Mouse (Mus musculus) ovary, adult 10 weeks (tissue): ENCODE data around the gene Zbtb32. TPM values are rescaled to one million over a fixed set of nuclear protein-coding genes. Genes with fewer than 3 reads are reported as not detected.

Experiments used
- polyA plus RNA-seq: library from polyadenylated mRNA; stranded (reverse); fragments of 350-450 nt; fragmentation: Illumina TruSeq; extraction: RNeasy Lipid Tissue Mini Kit (QIAGEN cat#74804); gene quantifications from one replicate; pipeline ENCODE4 v1.2.3, GENCODE M21; 2014

Gene Zbtb32
- polyA plus RNA-seq: not detected

DNA sequence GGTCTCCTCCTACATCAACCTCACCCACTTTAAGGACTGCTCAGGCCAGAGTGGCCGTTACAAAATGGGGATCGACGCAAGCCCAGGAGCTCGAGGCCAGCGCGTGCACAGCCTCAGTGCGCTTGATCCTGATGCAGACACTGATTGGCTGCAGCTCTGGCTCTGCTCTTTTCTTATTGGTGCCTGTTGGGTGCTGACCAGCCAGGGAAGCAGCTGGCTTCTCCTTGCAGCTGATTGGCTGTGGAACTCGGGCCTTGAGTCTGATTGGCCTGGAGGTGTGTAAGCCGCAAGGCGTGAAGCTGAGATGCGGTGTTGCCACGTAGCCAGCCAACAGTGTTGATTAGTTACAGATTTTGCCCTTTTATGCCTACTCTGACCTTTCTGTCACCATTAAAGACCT is at the start of gene Zbtb32:
Gene Zbtb32 (minus strand): TSS at position 124 of the 400 bp plus-strand sequence.

DNA sequence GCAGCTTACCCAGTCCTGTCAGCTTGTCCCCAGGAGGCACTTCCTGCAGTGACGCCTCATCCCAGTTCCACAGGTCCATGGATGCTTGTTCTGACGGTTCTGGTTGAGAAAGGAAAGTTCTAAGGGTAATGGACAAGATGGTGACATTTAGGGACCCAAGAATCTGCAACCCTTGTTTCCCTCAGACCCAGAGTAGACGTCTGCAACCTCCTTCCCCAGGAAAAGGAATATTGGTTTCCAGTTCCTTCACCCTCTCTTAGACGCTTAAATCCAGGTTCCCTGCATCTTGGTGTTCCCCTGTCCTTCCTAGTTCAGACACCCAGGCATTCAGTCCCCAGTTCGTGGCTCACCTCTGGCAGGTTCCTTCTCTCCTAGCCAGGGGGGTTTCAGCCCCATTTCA is 37.0 kb upstream of the Zbtb32 start, which contains the start of gene Etv2:
Gene Etv2 (minus strand): TSS at position 101 of the 400 bp plus-strand sequence.

DNA sequence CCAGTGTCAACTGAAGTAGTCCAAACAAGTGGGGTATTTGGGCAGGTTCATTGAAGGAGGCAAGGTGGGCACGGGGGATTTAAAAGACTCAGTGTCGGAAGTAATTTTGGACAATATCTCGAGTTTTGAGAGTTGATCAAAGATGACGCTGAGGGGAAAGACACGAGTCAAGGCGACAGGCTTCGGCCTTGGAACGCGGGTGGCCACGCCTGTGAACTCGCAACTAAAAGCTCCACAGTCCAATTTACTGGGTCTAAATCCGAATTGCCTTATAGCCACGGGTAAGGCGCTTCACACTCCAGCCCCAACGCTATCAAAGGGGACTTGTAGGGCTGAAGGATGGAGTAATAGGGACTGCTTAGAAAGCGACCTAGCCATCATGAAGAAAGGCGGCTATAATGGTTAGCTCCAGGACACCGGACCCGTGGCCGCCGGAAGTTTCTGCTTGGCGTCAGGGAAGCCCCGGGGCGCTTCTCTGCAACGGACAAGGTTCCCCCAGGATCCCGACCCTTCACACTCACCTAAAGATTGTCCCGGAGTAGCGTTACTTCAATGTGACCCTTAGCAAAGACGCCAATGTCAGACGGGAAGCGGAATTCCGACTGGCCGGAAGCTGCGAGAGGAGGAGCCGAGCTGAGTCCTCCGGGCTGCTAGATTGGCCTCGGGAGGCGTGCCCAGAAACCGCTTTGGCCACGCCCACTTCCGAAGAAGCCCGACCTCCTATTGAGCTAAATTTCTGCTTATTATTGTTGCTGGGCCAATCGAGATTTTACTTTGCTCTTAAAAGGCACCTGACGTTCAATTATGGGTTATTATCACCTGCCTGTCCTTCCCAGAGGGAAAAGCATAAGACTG is 27.0 kb upstream of the Zbtb32 start, which contains the start of gene Cox6b1:
Gene Cox6b1 (minus strand): TSS at position 622 of the 855 bp plus-strand sequence.

DNA sequence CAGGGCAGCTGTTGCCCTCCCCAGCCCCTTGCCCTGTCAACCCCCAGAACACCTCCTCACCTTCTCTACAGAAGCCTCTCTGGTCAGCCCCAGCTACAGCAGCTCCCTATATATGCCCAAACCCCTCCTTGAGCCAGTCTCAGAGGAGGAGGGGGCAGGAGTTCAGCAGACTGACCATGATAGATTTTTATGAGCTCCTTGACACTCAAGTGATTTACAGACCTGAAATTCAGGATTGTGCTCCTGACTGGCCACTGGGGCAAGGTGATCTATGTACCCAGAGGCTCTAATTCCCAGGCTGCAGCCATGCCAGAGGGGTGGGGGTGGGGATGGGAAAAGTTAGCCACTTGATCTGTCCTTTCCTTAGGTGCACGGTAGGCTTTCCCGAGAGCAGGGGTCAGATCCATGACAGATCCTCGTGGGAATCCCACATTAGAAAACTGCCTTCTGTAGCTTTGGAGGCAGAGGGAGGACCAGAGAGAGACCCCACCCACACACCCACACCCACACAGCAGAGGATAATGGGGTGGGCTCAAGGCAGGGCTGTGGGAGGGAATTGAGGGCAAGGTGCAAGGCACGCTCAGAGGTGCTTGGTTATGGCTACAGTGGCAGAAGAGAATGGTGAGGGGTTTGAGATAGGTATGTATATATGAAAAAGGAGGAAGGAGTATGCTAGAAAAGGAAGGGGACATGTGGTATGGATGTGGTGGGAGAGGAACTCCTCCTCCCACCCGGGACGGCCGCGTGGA is 14.1 kb upstream of the Zbtb32 start, which contains the start of gene Upk1a:
Gene Upk1a (minus strand): TSS at position 194 of the 749 bp plus-strand sequence.

DNA sequence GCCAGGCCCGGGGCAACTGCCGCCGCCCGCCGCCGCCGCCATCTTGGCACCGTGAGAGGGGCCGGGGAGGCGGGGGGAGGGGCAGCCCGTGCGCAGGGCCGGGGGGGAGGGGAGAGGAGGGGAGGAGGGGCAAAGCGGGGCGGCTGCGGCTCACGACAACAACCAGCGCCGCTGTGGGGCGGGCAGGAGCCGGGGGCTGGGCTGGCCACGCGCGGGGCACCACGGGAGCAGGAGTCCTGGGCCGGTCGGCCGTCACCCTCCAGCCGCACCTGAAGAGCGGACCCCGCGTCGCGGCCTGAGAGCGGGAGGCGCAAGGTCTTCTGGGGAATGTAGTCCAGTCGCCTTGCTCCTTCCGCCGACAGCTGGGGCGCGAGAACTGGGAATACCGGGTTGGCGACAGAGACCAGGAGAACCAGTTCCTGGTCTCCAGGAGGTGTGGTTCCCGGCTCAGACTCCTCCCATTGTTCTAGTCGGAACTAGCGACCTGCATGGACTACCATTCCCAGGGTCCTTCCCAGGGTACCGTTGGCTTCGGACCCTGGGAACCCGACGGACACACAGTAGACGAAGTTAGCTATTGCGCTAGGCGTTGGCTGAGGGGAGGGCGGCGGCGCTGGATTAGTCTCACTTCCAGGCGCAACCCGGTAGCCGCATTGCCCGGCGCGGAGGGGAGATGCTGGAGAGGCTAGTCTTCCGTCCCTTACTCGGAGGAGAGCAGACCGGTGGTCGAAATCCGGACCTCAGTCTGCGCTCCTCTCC is 9.9 kb downstream of the Zbtb32 start, which contains the start of gene Kmt2b:
Gene Kmt2b (minus strand): TSS at position 51 of the 759 bp plus-strand sequence.

DNA sequence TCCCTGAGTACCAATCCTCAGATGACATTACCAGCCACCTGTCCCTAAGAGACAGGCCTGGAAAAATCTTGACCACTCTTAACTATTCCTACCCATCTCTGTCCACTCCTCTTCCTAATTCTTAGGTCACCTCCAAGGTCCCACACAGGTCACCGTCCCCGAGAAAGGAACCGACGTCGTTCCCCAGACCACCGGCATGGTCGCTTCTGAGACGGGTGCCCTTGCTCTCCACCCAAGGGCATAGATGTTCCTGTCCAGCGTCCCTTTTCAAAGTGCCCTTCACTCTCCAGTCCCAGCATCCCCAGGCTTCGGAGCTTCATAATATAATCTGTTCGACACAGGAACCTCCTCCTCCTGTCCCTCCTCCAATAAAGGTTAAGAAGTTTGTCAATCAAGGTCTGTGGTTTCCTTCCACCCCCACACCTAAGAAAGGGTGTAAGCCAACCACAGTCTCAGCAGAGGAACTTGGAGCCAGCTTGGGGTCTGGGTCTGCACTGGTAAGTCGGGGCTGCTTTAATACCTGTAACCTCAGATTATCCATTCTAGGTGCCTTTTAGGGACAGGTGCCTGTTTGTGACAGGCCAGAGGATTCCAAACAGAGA is 33.6 kb downstream of the Zbtb32 start, which contains the start of gene Igflr1:
Gene Igflr1 (plus strand): TSS at position 458 of the 602 bp plus-strand sequence.

DNA sequence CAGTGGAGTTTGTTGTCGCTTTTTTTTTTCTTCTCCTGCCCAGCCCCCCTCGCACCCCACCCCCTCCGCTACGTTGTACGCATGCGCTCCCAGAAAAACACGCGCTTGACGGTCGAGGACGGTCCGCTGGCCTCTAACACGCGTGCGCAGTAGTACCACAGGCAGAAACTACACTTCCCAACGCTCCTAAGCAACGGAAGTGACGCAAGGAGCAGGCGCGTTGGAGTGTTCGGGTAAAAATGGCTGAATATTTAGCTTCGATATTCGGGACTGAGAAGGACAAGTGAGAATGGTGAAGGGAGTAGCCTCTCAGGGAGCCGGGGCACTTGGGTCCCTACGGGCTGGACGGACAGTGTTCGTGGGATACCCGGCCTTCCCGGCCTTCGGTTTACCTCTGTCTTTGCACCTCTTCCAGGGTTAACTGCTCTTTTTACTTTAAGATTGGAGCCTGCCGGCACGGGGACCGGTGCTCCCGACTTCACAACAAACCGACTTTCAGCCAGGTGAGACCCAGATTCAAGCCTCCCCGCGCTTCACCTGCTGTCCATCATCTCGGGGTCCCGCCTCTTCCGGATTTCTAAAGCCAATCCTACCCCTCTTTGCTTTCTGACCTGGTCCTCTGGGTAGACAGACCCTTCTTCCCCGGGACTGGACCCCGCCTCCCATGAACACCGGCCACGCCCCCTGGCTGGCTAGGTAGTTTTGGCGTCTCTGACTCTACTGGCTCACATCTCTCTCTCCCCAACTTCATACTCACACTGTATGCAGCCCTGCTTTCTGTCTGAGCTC is 35.4 kb downstream of the Zbtb32 start, which contains the start of the genes U2af1l4, Gm49396 and Psenen:
Gene U2af1l4 (plus strand): TSS at position 185 of the 789 bp plus-strand sequence.
Gene Gm49396 (plus strand): TSS at position 228 of the 789 bp plus-strand sequence.
Gene Psenen (minus strand): TSS at position 511 of the 789 bp plus-strand sequence.

DNA sequence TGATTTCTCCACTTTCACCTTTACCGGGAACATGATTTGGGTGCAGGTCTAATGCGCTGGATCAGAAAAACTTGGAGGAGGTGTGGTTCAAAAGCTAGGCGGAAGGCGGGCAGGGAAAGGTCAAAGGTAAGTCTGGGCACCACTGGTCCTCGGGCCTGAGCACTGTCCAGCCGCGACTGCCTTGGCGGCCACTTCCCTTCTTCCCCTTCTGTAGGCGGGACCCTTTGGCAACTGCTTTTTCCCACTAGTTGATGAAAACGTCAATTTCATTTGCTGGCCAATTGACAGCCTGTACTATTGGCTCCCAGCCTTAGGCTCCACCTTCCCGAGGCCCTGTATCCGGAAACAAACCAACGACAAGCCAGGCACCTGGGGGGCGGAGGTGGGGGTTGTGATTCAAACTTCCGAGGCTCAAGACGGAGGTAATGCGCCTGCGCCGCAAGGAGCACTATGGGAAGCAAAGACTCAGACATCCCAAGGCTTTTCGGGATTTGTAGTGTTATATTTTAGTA is 39.2 kb downstream of the Zbtb32 start, which contains the start of gene Lin37:
Gene Lin37 (minus strand): TSS at position 396 of the 512 bp plus-strand sequence.

DNA sequence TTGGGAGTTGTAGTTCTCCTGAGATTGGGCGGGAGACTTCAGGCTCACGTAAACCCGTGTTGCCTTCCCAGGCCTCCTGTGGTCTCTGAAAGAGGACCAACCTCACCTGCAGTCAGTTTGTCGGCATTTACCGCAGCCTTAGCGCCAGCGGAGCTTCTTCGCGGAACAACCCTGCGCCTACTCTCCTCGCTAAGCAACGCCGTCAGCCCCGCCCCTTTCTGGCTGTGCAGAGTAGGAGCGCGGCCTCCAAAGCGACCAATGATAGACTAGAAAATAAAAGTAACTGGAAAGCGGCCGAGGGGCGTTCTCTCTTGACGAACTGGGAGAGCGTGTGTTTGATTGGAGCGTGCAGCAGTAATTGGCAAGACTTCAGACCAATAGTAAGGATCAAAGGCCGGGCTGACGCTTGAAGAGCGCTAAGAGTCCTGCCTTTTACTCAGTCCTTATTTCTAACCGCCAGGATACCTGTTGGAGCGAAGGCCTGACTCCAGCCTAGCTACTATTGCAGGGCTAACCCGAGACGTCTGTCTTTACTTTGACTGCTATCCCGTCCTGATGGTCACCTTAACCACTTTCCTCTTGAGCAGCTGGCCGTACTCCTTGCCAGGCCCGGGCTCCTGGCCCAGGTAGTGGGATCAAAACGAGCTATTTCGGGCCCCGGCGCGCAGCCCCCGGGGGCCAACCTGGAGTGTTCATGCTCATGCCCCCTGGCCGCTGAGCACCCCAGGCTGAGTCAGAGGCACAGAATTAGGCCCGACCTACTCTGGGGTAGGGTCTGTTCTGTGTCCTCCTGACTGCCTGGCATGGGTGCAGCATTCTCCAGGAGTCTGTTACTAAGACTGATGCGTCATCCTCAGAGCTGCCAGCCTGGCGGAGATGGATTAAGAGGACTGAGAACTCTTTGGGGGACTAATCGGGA is 46.3 kb downstream of the Zbtb32 start, which contains the start of the genes Hspb6 and Proser3:
Gene Hspb6 (plus strand): TSS at position 77 of the 919 bp plus-strand sequence.
Gene Proser3 (minus strand): TSS at position 198 of the 919 bp plus-strand sequence.

Other genes starting within 250 kb of the Zbtb32 start
- 0.40 TPM for gene Lrfn3, start 236.1 kb downstream of the Zbtb32 start, polyA plus RNA-seq
- 5.6 TPM for gene Tyrobp, start 185.1 kb downstream of the Zbtb32 start, polyA plus RNA-seq
- gene Hcst, start 179.1 kb downstream of the Zbtb32 start, polyA plus RNA-seq: not detected
- 0.23 TPM for gene Nfkbid, start 177.2 kb downstream of the Zbtb32 start, polyA plus RNA-seq
- gene Aplp1, start 153.4 kb downstream of the Zbtb32 start, polyA plus RNA-seq: 0.63 TPM
- not detected for gene Kirrel2, start 141.2 kb downstream of the Zbtb32 start, polyA plus RNA-seq
- gene Nphs1, start 140.6 kb downstream of the Zbtb32 start, polyA plus RNA-seq: not detected
- not detected for gene Prodh2, start 105.3 kb downstream of the Zbtb32 start, polyA plus RNA-seq
- 0.23 TPM for gene Arhgap33, start 63.8 kb downstream of the Zbtb32 start, polyA plus RNA-seq
- 22.5 TPM for gene Hspb6, start 46.7 kb downstream of the Zbtb32 start, polyA plus RNA-seq
- 2.0 TPM for gene Proser3, start 46.6 kb downstream of the Zbtb32 start, polyA plus RNA-seq
- gene Lin37, start 39.1 kb downstream of the Zbtb32 start, polyA plus RNA-seq: 5.0 TPM
- gene U2af1l4, start 35.6 kb downstream of the Zbtb32 start, polyA plus RNA-seq: 8.5 TPM
- 1.1 TPM for gene Gm49396, start 35.6 kb downstream of the Zbtb32 start, polyA plus RNA-seq
- gene Psenen, start 35.3 kb downstream of the Zbtb32 start, polyA plus RNA-seq: 24.5 TPM
- not detected for gene Igflr1, start 33.5 kb downstream of the Zbtb32 start, polyA plus RNA-seq
- gene Kmt2b, start 10.2 kb downstream of the Zbtb32 start, polyA plus RNA-seq: 4.7 TPM
- 0.34 TPM for gene Upk1a, start 13.9 kb upstream of the Zbtb32 start, polyA plus RNA-seq
- 586 TPM for gene Cox6b1, start 27.2 kb upstream of the Zbtb32 start, polyA plus RNA-seq
- gene Etv2, start 36.9 kb upstream of the Zbtb32 start, polyA plus RNA-seq: not detected
- gene Rbm42, start 51.4 kb upstream of the Zbtb32 start, polyA plus RNA-seq: not detected
- gene Haus5, start 66.1 kb upstream of the Zbtb32 start, polyA plus RNA-seq: 1.1 TPM
- not detected for gene Pmis2, start 72.7 kb upstream of the Zbtb32 start, polyA plus RNA-seq
- gene 2200002J24Rik, start 100.0 kb upstream of the Zbtb32 start, polyA plus RNA-seq: not detected
- gene Atp4a, start 113.3 kb upstream of the Zbtb32 start, polyA plus RNA-seq: not detected
- gene Tmem147, start 130.6 kb upstream of the Zbtb32 start, polyA plus RNA-seq: 12.8 TPM
- gene Gapdhs, start 144.8 kb upstream of the Zbtb32 start, polyA plus RNA-seq: not detected
- gene Sbsn, start 152.6 kb upstream of the Zbtb32 start, polyA plus RNA-seq: 1.2 TPM
- 16.0 TPM for gene Dmkn, start 164.8 kb upstream of the Zbtb32 start, polyA plus RNA-seq
- gene Krtdap, start 189.0 kb upstream of the Zbtb32 start, polyA plus RNA-seq: not detected
- gene Ffar2, start 224.9 kb upstream of the Zbtb32 start, polyA plus RNA-seq: 0.23 TPM